Mouse (Mus musculus): ENCODE results near the gene Dclk1.

The Dclk1 gene

DNA sequence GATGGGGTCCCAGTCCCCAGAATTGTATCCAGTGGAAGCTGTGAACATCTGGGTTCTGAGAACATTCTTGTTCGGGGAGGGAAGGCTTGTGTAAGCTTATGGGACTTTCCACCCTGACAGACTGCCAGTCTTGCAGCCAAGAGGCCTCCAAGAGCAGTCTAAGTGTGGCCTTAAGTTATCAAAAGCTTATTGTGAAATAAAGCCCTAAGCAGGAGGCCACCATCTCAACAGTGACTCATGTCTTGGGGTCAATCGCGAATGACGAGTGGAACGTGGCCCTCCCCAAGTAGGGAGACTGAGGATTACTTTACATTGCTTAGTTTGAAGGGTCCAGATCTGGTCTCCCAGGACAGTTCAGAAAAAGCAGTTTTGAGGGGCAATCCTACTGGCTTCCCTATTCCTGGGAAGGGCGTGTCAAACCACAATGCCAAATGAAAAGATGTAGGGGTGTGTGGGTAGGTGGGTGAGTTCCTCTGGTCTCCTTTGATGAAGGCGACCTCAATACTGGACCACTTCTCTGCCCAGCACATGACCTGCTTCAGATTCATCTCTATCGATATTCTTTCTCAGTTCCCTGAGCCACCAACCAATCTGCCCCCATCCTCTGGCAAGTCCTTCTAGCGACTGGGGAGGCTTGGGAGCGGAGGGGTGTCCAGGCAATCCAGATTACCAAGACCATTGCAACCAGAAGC, at the start of gene Dclk1:
Dclk1 (plus strand) TSS at position 635 of the 692 bp plus-strand sequence.
- in situ Hi-C loops (cut with MboI; ENCODE audit: low pct_unique_long_range_greater_than_20kb in 1 of 2, low sequenced_read_pairs in 2 of 2, unreplicated experiment in 1 of 2) = no loop called here

DNA sequence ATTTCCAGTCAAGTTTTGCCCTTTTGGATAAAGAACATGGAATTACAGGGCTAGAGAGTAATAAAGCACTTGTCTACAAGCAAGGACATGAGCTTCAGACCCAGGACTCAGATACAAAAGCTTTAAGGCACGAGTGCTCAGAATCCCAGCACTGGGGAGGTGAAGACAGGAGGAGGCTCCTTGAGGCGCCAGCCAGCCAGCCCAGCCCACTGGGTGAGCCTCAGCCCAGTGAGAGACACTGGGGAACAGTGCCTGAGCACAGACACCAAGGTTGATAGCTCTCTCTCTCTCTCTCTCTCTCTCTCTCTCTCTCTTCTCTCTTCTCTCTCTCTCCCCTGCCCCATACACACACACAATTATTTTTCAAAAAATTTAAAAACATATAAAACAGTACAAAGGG, 48.8 kb upstream of the Dclk1 start:
- in situ Hi-C loops (cut with MboI; ENCODE audit: low pct_unique_long_range_greater_than_20kb in 1 of 2, low sequenced_read_pairs in 2 of 2, unreplicated experiment in 1 of 2) = no loop called here

DNA sequence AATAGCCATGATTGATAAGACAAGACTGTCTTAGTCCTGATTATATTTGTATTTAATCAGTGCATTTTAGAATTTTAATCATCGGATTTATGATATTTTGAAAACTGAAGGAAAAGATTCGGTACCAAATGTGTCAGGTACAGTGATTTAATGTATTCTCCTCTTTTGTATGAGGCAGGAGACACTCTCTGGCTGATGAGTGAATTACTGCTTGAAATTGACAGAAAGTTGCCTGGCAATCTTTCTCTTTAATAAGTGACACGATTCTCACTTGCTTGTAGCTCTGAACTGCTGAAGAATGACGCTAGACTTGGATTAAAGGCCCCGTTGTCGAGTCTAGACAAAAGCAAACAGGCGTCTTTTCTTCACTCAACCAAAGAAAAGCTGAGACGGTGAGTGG, 47.4 kb upstream of the Dclk1 start:
- in situ Hi-C loops (cut with MboI; ENCODE audit: low pct_unique_long_range_greater_than_20kb in 1 of 2, low sequenced_read_pairs in 2 of 2, unreplicated experiment in 1 of 2) = no loop called here

DNA sequence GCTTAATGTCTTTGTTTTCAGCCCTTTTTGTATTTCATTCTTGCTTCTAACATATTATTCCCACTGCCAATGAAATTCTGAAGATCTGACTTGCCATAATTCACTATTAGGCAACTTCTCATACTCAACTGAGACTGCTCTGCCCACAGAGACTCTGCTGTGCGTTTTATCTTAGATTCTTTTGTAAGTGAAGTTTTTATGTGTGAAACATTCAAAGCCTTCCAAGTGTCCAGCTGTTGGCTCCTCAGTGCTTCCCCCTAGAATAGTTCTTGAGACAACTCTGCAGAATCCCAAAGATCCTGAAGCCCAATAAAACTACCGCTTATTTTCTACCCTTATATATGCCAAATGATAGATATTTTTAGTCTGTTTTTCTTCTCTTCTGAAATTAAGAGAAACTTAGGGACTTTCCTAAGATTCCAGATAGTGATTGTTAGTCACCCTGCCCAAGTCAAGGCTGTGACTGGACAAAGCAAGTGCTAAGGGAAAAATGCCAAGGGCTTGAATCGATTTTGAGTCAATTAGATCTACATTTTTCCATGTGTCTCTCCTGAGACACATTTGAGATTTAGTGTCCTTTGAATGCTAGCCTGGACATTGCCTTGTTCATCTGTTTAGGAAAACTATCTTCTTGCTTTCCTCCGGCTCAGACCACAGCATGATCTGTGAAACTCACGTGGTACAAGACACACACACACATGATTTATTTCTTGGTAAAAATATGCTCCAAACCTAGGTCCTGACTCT, 46.4 kb upstream of the Dclk1 start:
- in situ Hi-C loops (cut with MboI; ENCODE audit: low pct_unique_long_range_greater_than_20kb in 1 of 2, low sequenced_read_pairs in 2 of 2, unreplicated experiment in 1 of 2) = no loop called here

DNA sequence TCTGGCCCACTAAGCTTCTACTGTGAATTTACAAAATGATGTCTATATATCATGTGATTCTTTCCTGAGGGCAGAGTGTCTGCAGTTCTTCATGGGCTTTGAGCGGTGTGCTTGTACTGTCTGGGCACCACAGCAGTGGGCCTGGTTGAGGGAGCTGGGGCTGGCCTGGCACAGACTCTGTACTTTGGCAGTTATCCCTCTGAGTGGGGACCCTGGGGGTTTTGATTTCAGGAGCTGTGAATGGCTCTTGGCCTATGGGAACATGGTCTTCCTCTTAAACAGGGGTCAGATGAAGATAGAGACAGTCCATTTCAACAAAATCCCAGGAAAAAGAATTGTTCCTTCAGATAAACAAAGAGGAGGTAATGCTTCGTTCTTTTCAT, 45.8 kb upstream of the Dclk1 start:
- in situ Hi-C loops (cut with MboI; ENCODE audit: low pct_unique_long_range_greater_than_20kb in 1 of 2, low sequenced_read_pairs in 2 of 2, unreplicated experiment in 1 of 2) = no loop called here

DNA sequence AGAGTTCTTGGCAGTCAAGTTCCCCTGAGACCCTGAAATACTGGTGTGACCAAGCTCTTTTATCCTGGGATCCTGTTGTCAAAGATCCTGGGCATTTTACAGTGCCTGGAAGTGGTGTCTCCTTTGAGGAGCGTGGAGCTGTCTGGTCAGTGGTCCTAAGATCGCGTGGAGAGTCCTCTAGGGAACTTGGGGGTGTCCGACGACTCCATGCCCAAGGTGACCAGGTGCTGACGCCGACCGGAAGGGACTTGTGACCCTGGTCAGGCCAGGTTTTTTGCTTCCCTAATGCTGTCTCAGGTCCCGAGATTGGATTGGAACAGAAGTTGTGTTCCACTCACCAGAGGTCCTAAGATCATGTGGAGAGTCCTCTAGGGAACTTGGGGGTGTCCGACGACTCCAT, 38.5 kb upstream of the Dclk1 start:
- in situ Hi-C loops (cut with MboI; ENCODE audit: low pct_unique_long_range_greater_than_20kb in 1 of 2, low sequenced_read_pairs in 2 of 2, unreplicated experiment in 1 of 2) = loop anchor here in 1 of 2 experiments (25.0 kb wide), 1 partner anchor 159 kb away; no protein-coding TSS in a partner anchor

DNA sequence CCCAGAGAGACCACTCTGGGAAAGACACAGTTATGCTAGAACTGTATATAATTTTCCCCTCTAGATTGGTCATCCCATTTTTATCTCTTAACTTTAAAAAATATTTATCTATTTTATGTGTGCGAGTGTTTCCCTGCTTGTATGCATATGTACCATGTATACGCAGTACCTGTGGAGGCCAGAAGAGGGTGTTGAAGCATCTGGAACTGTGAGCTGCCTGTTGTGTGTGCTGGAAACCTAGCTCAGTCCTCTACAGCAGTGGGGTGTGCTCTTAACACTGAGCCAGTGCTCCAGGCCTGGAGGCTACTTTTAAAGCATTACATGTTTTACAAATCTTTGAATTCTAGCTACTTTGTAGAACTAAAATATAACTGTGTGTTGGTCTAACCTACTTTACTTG, 35.8 kb upstream of the Dclk1 start:
- in situ Hi-C loops (cut with MboI; ENCODE audit: low pct_unique_long_range_greater_than_20kb in 1 of 2, low sequenced_read_pairs in 2 of 2, unreplicated experiment in 1 of 2) = loop anchor here in 1 of 2 experiments (25.0 kb wide), 1 partner anchor 156 kb away; no protein-coding TSS in a partner anchor

DNA sequence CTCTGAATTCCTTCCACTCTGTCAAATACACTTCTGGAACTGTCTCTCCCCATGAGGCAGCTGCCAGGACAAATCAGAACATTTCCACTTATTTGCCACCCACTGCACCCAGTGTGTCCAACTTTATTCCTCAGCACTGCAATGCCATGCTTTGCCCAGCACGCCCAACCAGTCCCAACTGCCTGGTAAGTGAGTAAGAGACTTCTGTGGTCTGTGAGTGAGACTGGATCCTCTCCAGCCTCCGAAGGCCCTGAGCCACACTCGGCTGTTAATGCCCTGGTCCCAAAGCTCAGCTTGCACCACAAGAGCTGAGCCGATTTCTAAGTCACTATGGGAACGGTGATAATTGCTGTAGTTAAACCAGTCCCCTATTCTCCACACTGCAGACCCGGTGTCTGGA, 34.5 kb upstream of the Dclk1 start:
- in situ Hi-C loops (cut with MboI; ENCODE audit: low pct_unique_long_range_greater_than_20kb in 1 of 2, low sequenced_read_pairs in 2 of 2, unreplicated experiment in 1 of 2) = loop anchor here in 1 of 2 experiments (25.0 kb wide), 1 partner anchor 155 kb away; no protein-coding TSS in a partner anchor

DNA sequence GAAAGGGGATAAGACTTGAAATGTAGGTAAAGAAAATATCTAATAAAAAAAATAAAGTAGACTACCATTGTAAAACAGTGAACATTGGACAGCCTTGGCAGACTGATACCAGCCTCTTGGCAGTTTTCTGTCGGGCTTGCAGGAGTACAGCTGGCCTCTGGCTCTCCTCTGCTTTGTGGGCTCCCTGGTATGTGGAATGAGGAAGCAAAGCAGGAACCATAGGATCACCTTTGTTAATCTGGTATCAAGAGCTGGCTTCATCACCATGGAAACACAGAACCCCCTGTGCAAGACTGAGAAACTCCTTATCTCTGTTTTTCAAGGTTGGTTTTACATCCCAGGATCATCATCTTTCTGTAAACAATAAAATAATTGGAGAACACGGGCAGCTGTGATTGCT, 29.9 kb upstream of the Dclk1 start:
- in situ Hi-C loops (cut with MboI; ENCODE audit: low pct_unique_long_range_greater_than_20kb in 1 of 2, low sequenced_read_pairs in 2 of 2, unreplicated experiment in 1 of 2) = loop anchor here (10.0 to 25.0 kb wide), 2 partner anchors 143 to 150 kb away; no protein-coding TSS in a partner anchor

DNA sequence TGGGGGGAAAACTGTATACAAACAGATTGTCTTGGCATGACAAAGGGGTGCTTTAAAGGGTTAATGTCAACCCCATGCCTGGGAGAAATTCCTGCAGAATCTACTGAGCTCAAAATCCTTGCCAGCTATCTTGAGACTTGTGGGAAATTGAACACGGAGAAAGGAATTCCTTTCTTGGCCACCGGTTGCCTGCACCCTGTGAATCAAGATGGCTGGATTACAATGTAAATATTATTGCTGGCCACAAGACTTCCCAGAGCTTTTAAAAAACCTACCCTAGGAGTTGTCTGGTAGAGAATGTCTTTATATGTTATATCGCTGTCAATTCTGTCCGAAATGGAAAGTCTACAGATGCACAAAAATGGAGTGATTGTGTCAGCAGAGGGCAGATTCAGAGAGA, 28.4 kb upstream of the Dclk1 start:
- in situ Hi-C loops (cut with MboI; ENCODE audit: low pct_unique_long_range_greater_than_20kb in 1 of 2, low sequenced_read_pairs in 2 of 2, unreplicated experiment in 1 of 2) = loop anchor here (10.0 to 25.0 kb wide), 2 partner anchors 141 to 149 kb away; no protein-coding TSS in a partner anchor

DNA sequence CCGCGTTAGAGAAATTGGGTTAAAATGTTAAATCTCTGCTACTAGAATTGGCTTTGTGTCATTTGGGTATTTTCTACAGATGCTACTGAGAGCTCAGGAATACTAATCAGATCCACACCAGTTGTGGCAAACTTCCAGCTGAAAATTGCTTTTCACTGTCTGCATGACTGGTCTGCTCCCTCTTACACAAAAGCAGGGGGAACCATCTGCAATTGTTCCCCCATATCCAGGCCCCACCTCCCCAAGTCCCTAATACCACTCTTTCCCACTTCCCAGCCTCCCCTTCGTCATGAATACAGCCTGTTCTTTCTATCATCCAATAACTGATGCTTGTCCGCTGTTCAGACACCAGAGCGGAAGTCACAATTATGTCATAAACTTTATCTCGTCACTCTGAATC, 27.8 kb upstream of the Dclk1 start:
- in situ Hi-C loops (cut with MboI; ENCODE audit: low pct_unique_long_range_greater_than_20kb in 1 of 2, low sequenced_read_pairs in 2 of 2, unreplicated experiment in 1 of 2) = loop anchor here (10.0 to 25.0 kb wide), 2 partner anchors 140 to 148 kb away; no protein-coding TSS in a partner anchor

DNA sequence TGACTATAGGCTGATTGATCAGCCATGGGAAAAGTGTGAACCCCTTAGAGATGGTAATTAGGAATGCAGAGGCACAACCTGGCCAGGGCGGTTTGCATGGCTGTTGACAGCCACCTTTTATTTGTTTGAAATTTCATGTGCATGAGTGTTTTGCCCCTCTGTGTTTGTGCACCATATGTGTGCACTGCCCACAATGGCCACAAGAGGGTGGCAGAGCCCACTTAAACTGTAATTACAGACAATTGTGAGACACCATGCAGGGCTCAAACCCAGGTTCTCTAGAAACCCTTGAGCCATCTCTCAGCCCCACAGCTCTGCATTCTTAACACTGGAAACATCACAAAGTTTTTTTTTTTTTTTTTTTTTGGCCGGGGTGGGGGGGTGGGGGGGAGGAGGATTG, 19.7 kb upstream of the Dclk1 start:
- in situ Hi-C loops (cut with MboI; ENCODE audit: low pct_unique_long_range_greater_than_20kb in 1 of 2, low sequenced_read_pairs in 2 of 2, unreplicated experiment in 1 of 2) = loop anchor here (10.0 to 25.0 kb wide), 2 partner anchors 52 to 140 kb away; no protein-coding TSS in a partner anchor

DNA sequence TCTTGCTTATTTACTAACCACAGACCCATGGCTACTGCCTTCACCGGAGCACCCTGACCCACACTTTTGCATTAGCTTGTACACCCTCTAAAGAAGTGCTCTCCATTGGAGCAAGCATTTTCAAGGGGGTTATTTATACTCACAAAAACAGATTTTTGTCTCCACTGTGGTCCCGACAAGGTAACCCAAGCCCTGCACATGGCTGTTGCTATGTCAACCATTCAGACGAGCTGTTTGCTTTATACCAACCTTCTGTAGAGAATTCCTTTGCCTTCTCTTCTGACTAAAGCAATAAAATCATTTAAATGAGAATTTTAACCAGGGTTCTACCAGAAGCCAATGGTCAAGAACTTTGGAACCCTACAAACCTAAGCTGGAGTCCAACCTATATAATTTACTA, 18.3 kb upstream of the Dclk1 start:
- in situ Hi-C loops (cut with MboI; ENCODE audit: low pct_unique_long_range_greater_than_20kb in 1 of 2, low sequenced_read_pairs in 2 of 2, unreplicated experiment in 1 of 2) = loop anchor here (10.0 to 25.0 kb wide), 2 partner anchors 51 to 138 kb away; no protein-coding TSS in a partner anchor

DNA sequence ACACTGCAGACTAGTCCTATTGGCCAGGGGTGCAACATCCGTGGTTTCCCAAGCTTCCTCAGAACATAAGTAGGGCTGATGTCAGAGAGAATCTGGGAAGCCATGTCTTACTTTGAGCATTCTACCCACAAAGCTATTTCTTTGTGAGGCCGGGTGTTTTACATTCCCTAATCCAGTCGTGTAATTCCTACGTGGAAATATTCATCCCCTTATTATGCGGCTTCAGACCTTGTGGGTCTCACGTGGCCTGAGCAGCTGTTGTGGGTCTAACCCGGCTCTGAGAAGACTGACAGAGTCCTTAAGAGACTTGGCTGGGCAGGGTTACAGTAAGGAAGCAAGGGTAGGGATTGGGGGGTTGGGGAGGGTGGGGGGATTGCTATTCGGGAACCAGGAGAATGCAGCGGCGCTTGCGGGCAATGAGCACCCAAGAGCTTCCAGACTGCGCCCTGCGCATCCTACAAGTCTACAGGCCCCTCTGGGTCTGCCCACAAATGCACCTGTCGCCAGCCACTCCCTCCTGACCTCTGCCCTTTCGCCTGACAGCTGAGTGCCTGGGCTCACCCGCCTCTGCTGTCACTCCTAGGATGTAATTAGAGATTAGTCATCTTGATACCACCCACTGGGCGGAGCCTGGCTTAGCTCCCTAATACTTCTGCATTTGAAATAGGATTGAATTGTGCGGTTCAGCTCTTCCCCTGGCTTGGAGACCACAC, 15.5 kb upstream of the Dclk1 start:
- in situ Hi-C loops (cut with MboI; ENCODE audit: low pct_unique_long_range_greater_than_20kb in 1 of 2, low sequenced_read_pairs in 2 of 2, unreplicated experiment in 1 of 2) = loop anchor here in 1 of 2 experiments (10.0 kb wide), 1 partner anchor 48 kb away; no protein-coding TSS in a partner anchor

DNA sequence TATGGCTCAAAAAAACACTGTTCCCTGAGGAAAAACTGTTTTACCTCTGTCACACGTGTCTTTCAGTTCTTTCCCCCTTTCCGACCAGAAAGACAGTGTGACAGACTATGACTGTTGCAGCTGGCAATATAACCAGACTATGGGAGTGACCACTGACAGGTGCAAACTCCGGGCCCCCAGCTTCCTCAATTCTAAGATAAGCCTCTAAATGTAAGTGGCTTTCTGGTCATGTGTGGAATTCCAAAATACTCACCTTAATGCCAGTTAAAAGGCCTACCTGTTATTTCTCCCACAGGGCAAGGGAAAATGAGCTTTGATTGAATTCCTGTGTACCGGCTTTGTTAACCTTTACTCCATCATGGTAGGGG, 15.0 kb upstream of the Dclk1 start:
- in situ Hi-C loops (cut with MboI; ENCODE audit: low pct_unique_long_range_greater_than_20kb in 1 of 2, low sequenced_read_pairs in 2 of 2, unreplicated experiment in 1 of 2) = loop anchor here in 1 of 2 experiments (10.0 kb wide), 1 partner anchor 48 kb away; no protein-coding TSS in a partner anchor

DNA sequence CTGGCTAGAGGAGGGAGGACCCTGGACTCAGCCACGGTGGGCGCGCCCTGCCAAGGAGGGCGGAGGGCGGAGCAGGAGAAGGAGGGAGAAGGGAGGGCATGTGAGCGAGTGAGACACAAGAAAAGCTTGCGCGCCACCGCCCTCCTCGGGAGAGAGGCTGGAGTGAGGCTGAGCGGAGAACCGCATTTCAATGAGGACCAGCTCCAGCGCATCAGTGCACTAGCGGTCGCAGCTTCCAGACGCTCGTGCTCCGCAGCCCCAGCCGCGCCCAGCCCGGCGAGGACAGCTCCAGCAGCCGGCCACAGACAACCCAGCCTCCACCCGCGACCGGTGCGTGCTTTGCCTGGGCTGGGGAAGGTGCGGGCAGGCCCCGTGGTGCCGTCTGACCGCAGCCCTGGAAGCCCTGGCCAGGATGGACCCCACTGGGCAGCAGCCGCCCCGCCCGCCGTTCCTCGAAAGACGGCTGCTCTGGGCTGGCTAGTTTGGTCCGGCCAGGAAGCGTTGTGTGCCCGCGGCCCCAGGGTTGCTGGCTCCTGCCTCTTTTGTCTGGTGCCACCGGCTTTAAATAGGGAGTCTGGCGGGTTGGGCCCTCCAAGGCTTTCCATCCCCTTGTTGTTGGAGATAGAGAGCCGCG, 375 bp downstream of the Dclk1 start:
- in situ Hi-C loops (cut with MboI; ENCODE audit: low pct_unique_long_range_greater_than_20kb in 1 of 2, low sequenced_read_pairs in 2 of 2, unreplicated experiment in 1 of 2) = no loop called here

DNA sequence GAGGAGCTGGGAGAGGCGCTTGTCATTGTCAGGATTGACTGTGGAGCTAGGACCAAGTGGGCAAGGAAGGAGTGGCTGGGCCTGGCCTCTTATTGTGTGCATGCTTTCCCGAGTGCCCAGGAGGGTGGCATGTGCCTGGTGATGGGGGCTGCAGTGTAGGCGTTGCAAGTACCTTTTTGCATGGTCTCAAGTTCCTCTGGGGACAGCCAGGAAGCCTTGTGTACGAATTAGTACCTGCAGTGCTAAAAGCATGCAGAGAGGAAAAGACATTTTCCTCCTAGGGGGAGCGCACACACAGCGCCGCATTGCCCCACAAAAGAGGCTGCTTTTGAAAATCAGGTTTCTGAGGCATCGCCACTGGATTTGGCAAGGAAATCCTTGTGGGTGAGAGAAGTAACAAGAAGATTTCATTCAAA, 900 bp downstream of the Dclk1 start:
- in situ Hi-C loops (cut with MboI; ENCODE audit: low pct_unique_long_range_greater_than_20kb in 1 of 2, low sequenced_read_pairs in 2 of 2, unreplicated experiment in 1 of 2) = no loop called here

DNA sequence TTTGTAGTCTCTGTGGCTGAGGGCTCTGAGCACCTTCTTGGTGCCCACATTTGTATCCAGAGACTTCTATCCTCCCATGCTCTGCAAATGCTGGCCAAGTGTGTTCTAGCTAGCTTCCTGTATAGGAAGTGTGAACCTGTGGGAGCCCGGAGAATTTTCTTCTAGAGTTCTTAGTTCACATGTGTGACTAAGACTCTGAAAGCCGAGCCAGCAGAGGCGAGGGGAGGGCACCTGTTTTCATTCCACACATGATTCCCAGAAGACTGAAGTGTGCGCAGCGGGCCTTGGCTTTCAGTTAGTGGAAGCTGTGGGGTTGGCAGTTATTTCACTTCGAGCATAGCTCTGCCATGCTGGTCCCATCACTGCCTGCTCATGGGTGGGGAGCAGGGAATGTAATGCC, 1.9 kb downstream of the Dclk1 start:
- in situ Hi-C loops (cut with MboI; ENCODE audit: low pct_unique_long_range_greater_than_20kb in 1 of 2, low sequenced_read_pairs in 2 of 2, unreplicated experiment in 1 of 2) = no loop called here
